Comparison of ENCODE assay signal across 10 mouse cellular contexts in genomic region chr2:145197076-145197475, GRCm38 (mm10). TPM values are rescaled to one million over a fixed set of nuclear protein-coding genes. Genes with fewer than 3 reads are reported as not detected.
DNase-seq lines count a peak whose midpoint lies in the region; ATAC-seq lines count a peak whose summit lies in the region.
"Had no signal": no experiment of that assay in that cellular context is flagged by ENCODE, and none has a peak within 500 bp of the region (broad histone marks: within the 10 kb centered on the region; RNA-seq: fewer than 3 reads in every experiment).

No protein-coding gene starts in this region.

- WGBS in forebrain, embryonic 12.5 days: 90% methylated on average over 4 of the region's 4 CpGs

- H3K36me3 ChIP-seq in forebrain, embryonic 12.5 days (replicated peaks): no peaks in the 10 kb centered on the region
- H3K36me3 ChIP-seq: hindbrain, embryonic 15.5 days had no signal

- H3K4me1 ChIP-seq in forebrain, embryonic 12.5 days: no peaks in the 10 kb centered on the region
- H3K4me1 ChIP-seq: hindbrain, embryonic 15.5 days had no signal

- H3K4me2 ChIP-seq in forebrain, embryonic 12.5 days: no peak overlapping the region
- H3K4me2 ChIP-seq: hindbrain, embryonic 15.5 days had no signal

- no peak overlapping the region for H3K27ac ChIP-seq in forebrain, embryonic 12.5 days
- H3K27ac ChIP-seq: hindbrain, embryonic 15.5 days; stomach, postnatal 0 days had no signal

- H3K9ac ChIP-seq in forebrain, embryonic 12.5 days: no peak overlapping the region
- H3K9ac ChIP-seq: hindbrain, embryonic 15.5 days had no signal

- no peak overlapping the region for H3K4me3 ChIP-seq in forebrain, embryonic 12.5 days (replicated peaks)
- H3K4me3 ChIP-seq: hindbrain, embryonic 15.5 days; layer of hippocampus, adult 2 months had no signal

- no peaks in the 10 kb centered on the region for H3K9me3 ChIP-seq in forebrain, embryonic 12.5 days
- H3K9me3 ChIP-seq: hindbrain, embryonic 15.5 days had no signal

- no peak for ATAC-seq in forebrain, embryonic 12.5 days (ENCODE audit: low FRiP score)

- DNase-seq in 416B (ENCODE audit: low read depth): peak; percentile 96
- peak; percentile 52 to 62 for DNase-seq in CD8-positive naive resting alpha-beta T cell, adult 2 months (ENCODE audit: low read depth in 2 of 2, low spot score in 2 of 2)
- DNase-seq in left cerebral cortex, adult 11 months (ENCODE audit: low spot score): peak; percentile 34
- peak; percentile 74 for DNase-seq in right cerebral cortex, adult 18-20 months
- DNase-seq in heart, adult 9 months (ENCODE audit: low spot score in 2 of 2): no peak
- DNase-seq in adrenal gland, postnatal 36 days: no peak

- H3K27me3 ChIP-seq in forebrain, embryonic 12.5 days: no peaks in the 10 kb centered on the region
- H3K27me3 ChIP-seq: hindbrain, embryonic 15.5 days had no signal

RNA-seq across cellular contexts. Expression of gene Slc24a3, which starts 29.5 kb away (rescaled TPM):
- 1.8 and 2.5 TPM in 2 replicates for polyA plus RNA-seq in forebrain, embryonic 12.5 days (2016; fragmentation: Nextera tagmentation; extraction: Ambion mirVana)
- total RNA-seq in adrenal gland, postnatal 36 days (2021): 10 to 100 TPM; 21.4 to 27.5 TPM

Comparison
In these comparisons a context has a peak if more than half of its experiments do, and no peak if none do; other contexts are left out.
1. DNase-seq: peak in 416B (single experiment), CD8-positive naive resting alpha-beta T cell, adult 2 months (2 of 2), left cerebral cortex, adult 11 months (single experiment) and right cerebral cortex, adult 18-20 months (single experiment); none in heart, adult 9 months (0 of 2) and adrenal gland, postnatal 36 days (0 of 2).